Mouse (Mus musculus) c-Kit-positive CD71-negative TER-119-negative erythroid progenitor cells, embryonic 14.5 days (primary cell): Measurements from ENCODE around the gene 4930404N11Rik.
A peak's percentile ranks its signal among the peaks of the same experiment; 100 is the strongest.

Experiments
- DNase-seq: peaks from one replicate; pipeline ENCODE4 v3.0.0-alpha.2; 2013; ENCODE audit warnings: low read depth

The 4930404N11Rik gene

GRCm38 (mm10) chr10:81327959-81328358 lies 37.7 kb downstream of the 4930404N11Rik start:
- DNase-seq, result no peak

- DNase-seq, result no peak
Observed at GRCm38 (mm10) chr10:81326858-81327257, 38.8 kb downstream of the 4930404N11Rik start.

GRCm38 (mm10) chr10:81325781-81326180 lies 39.8 kb downstream of the 4930404N11Rik start:
- no peak for DNase-seq

DNA sequence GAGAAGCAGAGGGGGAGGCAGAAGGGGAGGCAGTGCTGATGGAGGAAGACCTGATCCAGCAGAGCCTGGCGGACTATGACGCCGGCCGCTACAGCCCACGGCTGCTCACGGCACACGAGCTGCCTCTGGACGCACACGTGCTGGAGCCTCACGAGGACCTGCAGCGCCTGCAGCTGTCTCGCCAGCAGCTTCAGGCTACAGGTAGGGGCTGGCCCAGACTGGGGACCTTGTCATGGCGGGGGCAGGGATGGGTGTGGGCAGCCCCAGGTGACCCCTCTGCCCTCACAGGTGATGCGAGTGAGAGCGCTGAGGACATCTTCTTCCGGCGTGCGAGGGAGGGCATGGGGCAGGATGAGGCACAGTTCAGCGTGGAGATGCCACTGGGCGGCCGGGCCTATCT lies 40.4 kb downstream of the 4930404N11Rik start:
- DNase-seq, result no peak

- no peak for DNase-seq
Observed at GRCm38 (mm10) chr10:81323791-81324530, 41.7 kb downstream of the 4930404N11Rik start.

DNA sequence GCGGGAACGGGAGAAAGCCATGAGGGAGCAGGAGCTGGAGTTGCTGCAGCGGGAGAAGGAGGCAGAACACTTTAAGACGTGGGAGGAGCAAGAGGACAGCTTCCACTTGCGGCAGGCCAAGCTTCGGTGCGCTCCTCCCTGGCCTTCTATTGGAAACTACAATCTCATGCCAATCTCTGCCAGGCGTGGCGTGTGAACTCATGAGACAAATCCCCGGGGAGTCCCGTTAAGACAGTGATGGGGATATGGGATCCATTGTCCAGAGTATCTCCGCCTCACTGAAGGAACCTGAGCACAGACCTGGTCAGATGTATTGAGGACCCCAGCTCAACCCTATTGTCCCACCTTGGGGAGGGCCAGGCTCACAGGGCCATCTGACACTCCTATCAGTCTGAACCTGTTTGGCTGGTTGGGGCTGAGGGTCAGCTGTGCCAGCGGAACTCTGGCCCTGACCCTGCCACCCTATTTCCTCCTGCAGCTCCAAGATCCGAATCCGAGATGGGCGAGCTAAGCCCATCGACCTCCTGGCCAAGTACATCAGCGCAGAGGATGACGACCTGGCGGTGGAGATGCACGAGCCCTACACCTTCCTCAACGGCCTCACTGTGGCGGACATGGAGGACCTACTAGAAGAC lies 42.4 kb downstream of the 4930404N11Rik start:
- DNase-seq, result no peak

DNA sequence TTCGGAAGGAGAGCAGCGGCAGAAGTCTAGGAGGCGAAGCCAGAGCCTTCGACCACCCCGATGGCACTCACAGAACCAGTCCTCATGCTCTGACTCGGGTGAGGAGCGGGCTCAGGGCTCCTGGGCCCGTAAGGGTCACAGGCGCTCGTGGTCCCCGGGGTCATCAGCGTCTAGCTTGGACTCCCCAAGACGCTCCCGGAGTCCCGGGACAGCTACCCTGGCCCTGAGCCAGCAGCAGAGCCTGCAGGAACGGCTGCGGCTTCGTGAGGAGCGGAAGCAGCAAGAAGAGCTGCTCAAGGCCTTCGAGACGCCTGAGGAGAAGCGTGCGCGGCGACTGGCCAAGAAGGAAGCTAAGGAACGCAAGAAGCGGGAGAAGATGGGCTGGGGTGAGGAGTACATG lies 43.2 kb downstream of the 4930404N11Rik start:
- no peak for DNase-seq

GRCm38 (mm10) chr10:81321436-81321835 lies 44.2 kb downstream of the 4930404N11Rik start:
- no peak for DNase-seq

DNA sequence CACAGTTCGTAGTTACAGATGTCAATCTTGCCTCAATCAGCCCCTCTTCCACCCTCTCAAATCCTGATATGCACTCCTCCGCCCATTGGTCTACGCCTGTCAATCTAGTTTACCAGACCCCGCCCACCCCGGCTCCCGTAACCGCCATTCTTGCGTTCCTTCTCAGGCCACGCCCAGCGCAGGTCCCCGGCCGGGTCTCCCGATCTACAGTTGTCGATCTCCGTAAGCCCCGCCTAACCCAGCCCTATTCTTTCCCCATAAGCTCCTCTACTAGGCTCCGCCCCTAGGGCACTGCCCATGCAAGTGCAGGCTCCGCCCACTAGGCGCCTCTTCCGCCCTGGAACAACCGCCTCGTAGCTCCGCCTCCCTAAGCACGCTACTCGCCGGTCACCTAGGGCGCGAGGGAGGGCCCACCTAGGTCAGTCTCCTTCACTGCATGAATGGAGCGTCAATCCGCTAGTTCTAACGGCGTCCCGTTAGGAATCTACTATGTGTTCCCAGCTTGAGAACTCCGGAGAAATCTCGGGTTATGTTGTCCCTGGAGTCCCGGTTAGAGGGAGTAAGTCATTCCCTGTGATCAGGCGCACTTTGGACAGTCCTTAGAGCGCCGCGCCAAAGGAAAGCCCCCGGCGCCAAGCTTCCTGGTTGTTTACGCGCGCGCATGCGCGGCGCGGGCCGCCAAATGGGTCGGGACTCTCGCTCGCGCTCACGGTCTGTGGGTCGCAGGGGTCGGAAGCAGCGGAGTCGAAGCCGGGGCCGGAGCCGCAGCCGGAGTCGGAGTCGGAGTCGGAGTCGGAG lies 44.9 kb downstream of the 4930404N11Rik start, which contains the start of gene Cactin:
Gene Cactin, plus strand, starts transcription at position 554 of the 798 bp plus-strand sequence.
- DNase-seq, result peak; percentile 100

DNA sequence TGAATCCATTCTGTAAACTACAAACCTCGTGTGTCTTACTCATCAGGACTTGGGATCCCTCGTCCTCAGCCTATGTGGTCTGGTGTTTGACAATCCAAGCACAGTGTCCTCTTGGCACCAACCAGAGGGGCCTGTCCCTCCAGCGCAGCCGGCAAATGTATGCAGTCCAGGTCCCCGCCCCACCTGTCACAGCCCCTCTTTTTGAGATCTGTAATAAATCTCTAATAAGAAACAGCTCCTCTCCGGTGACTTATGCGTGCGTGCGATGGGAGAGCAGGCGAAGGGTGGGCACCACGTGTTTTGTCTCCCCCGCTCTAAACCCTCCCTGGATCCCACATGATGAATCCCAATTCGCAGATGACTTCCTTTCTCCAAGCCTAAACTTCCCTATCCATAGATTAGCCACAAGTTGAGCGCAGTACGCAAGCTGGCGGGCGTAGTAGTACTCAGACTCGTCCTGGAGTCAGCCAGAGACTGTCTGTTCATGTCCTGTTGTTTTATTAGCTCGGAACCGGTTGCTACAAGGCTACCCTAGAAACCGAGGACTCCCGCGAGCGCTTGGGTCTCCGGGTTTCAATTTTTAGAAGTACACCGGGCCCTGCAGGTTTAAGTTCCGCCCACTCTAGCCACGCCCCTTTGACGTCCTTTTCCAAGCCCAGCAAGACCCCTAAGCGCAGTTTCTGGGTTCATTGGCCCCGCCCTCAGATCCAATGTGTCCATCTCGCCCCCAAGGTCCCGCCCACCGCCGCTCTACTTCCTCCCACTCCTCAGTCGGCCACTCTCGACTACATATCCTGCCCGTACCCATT lies 45.7 kb downstream of the 4930404N11Rik start:
- DNase-seq, result peak; percentile 100

- no peak for DNase-seq
Observed at GRCm38 (mm10) chr10:81319330-81319699, 46.3 kb downstream of the 4930404N11Rik start.

- no peak for DNase-seq
Observed at GRCm38 (mm10) chr10:81318589-81319329, 46.9 kb downstream of the 4930404N11Rik start.

DNA sequence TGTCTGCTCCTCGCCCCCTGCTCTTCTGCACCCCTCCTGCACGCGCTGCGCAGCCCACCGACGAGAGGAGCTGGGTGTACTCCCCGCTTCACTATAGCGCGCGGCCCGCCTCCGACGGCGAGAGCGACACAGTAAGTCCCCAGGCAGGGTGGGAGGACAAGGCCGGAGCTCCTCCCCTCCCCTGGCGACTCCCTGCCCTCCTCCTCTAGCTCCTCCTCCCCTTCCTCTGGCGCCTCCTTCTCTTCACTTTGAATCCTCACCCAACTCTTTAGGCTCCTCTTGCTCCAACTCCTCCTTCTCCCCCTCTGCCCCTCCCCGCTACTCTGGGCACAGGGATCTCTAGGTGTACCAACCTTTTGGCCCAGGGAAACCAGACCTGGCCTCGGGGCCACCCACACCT lies 48.3 kb downstream of the 4930404N11Rik start:
- DNase-seq, result no peak

DNA sequence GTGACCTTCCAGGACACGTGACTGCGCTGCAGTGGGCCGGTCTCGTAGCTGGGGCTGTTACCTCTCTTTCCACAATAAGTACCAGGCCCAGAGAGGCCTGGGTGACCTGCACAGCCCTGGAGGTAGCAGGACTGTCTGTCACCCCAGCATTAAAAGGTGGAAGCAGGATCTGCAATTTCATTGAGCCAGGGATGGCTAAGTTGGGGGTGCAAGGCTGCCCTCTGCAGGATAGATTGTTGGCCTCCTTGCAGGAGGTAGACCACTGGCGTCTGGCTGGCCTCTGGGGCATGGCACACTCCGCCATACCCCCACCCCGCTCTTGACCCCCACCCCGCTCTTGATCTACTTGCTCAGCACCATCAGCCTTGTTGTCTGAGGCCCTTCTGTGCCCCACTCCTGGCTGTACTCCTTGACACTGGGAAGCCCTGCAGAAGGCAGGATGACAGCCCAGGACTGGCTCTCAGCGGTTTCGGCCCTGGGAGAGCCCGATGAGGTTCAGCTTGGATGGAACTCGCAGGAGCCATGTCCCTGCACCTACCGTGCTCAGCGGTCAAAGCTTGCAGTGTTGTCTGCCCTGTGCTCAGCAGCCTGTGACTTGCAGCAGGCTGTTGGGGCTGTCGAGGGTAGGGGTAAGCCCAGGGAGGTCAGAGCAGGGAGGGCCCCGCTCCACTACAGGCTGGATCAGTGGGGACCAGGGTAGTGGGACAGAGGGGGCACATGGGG lies 49.1 kb downstream of the 4930404N11Rik start:
- no peak for DNase-seq

GRCm38 (mm10) chr10:81315587-81315986 lies 50.0 kb downstream of the 4930404N11Rik start:
- DNase-seq, result no peak

GRCm38 (mm10) chr10:81314201-81314600 lies 51.4 kb downstream of the 4930404N11Rik start:
- no peak for DNase-seq

DNA sequence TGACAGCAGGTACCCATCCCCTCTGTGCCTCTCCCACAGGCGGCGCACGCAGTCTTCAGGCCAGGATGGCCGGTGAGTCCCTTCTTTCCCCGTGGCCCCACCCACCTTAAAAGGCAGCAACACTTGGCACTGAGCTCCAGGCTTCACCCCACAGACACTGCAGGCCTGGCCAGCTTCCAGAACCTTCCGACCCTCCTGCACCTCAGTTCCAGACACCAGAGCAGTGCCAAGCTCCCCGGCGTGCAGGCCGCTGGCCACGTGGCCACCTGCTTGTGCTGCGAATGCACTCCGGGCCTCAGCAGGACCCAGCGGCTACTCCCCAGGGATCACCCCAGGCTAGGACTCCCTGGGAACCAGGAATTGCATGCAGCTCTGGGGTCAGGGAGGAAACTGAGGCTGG lies 52.0 kb downstream of the 4930404N11Rik start:
- no peak for DNase-seq
